Mouse (Mus musculus) limb, embryonic 14.5 days (tissue): ENCODE measurements around the gene Ifna6. TPM values are rescaled to one million over a fixed set of nuclear protein-coding genes. Genes with fewer than 3 reads are reported as not detected.
"Not testable (repeated sequence)": the region's sequence is repeated elsewhere in the genome, so short reads cannot be mapped to it uniquely, and the experiment has no call there.

Experiments used
- ATAC-seq: fragments of 200-750 bp; cut with Nextera tagmentation; 2 replicates; pipeline ENCODE4 v1.8.0; 2017; ENCODE audit warnings: low read depth, moderate number of reproducible peaks, moderate TSS enrichment; ENCODE audit not compliant: low FRiP score
- DNase-seq: peaks from one replicate; pipeline ENCODE4 v3.0.0-alpha.2; 2015; ENCODE audit warnings: low spot score
- H3K27ac ChIP-seq: fragments of 300-500 bp; sonication (generic); replicated peaks from 2 replicates; pipeline ENCODE4 v1.5.1; 2014; ENCODE audit warnings: low read depth, mild to moderate bottlenecking, low read length, moderate library complexity, mixed read lengths
- H3K27me3 ChIP-seq: fragments of 300-500 bp; sonication (generic); 2 replicates; pipeline ENCODE4 v1.6.1; 2014; ENCODE audit warnings: low read length, mixed read lengths; ENCODE audit not compliant: control insufficient read depth, insufficient read depth
- H3K36me3 ChIP-seq: fragments of 300-500 bp; sonication (generic); 2 replicates; pipeline ENCODE4 v1.6.1; 2014; ENCODE audit warnings: mild to moderate bottlenecking, low read length, moderate library complexity, mixed read lengths; ENCODE audit not compliant: control insufficient read depth, insufficient read depth
- H3K4me1 ChIP-seq: fragments of 300-500 bp; sonication (generic); 2 replicates; pipeline ENCODE4 v1.6.1; 2014; ENCODE audit warnings: antibody characterized with exemption, low read length, mixed read lengths; ENCODE audit not compliant: control insufficient read depth, insufficient read depth
- H3K4me2 ChIP-seq: fragments of 300-500 bp; sonication (generic); replicated peaks from 2 replicates; pipeline ENCODE4 v1.6.1; 2014; ENCODE audit warnings: low read depth, mild to moderate bottlenecking, low read length, moderate library complexity; ENCODE audit not compliant: severe bottlenecking
- H3K4me3 ChIP-seq: fragments of 300-500 bp; sonication (generic); replicated peaks from 2 replicates; pipeline ENCODE4 v1.5.1; 2014; ENCODE audit warnings: low read length
- H3K9ac ChIP-seq: fragments of 300-500 bp; sonication (generic); 2 replicates; pipeline ENCODE4 v1.6.1; 2014; ENCODE audit warnings: mild to moderate bottlenecking, low read depth, low read length, moderate library complexity; ENCODE audit not compliant: severe bottlenecking
- H3K9me3 ChIP-seq: fragments of 300-500 bp; sonication (generic); 2 replicates; pipeline ENCODE4 v1.6.1; 2016; ENCODE audit warnings: low read length; ENCODE audit not compliant: control insufficient read depth
- WGBS: fragments of 180-500 bp; shearing (Covaris S2); extraction: QIAGEN DNeasy Blood & Tissue Kit; methylation state at CpG from one replicate; pipeline ENCODE4 v1.1.7; 2014; 5-methylcytosine and 5-hydroxymethylcytosine counted together
- polyA plus RNA-seq, 2 experiments: library from polyadenylated mRNA; depleted of rRNA in 1 of 2; stranded (reverse) in 1 of 2; unstranded in 1 of 2; fragments of >200 nt; fragmentation: Nextera tagmentation in 1 of 2; extraction: Ambion mirVana in 1 of 2; gene quantifications; 2 replicates each; pipeline versions ENCODE4 v1.2.1 to v1.2.3; 2012 to 2014

Ifna6 gene
- not detected in 2 replicates for polyA plus RNA-seq (2012; rRNA removed)
- polyA plus RNA-seq (2014; fragmentation: Nextera tagmentation; extraction: Ambion mirVana), result not detected in 2 replicates

DNA sequence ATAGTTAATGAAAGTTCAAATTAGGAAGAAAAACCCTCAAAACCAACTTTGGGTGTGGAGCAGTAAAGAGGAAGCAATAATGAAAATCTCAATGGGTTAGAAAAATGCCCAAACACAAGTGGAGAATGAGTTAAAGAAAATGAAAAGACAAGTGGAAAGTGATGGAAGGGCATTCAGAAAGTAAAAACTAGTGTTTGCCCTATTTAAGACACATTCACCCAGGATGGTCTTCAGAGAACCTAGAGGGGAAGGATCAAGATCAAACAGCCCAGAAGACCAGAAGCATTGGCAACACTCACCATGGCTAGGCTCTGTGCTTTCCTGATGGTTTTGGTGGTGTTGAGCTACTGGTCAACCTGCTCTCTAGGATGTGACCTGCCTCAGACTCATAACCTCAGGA, at the start of gene Ifna6:
Ifna6 (plus strand) TSS at position 301 of the 400 bp plus-strand sequence.
- not testable (repeated sequence) for H3K9me3 ChIP-seq, H3K27me3 ChIP-seq, H3K4me3 ChIP-seq, H3K4me2 ChIP-seq, ATAC-seq, H3K27ac ChIP-seq, H3K9ac ChIP-seq, H3K36me3 ChIP-seq, H3K4me1 ChIP-seq, DNase-seq

DNA sequence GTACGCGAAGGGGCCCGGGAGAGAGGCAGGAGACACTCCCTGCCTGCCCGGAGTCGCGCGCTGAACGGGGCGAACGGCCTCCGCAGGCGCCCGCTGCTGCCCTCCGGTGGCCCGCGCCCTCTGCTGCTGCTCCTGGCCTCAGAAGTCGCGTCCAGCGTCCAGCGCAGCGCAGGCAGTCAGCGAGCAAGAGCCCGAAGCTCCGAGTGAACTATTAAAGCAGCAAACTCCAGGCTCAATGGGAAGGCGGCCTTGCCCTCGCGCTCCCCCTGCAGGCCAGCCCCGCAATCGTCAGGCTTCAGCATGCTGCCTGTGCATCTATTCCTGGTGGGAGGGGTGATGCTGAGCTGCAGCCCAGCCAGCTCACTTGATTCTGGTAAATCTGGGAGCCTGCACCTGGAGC, 47.7 kb upstream of the Ifna6 start, which contains the start of gene Gm13272:
Gm13272 (plus strand) TSS at position 301 of the 400 bp plus-strand sequence.
- no CpG with 5 or more reads among the region's 29 CpGs for WGBS
- not testable (repeated sequence) for H3K36me3 ChIP-seq, H3K9me3 ChIP-seq, ATAC-seq, H3K9ac ChIP-seq, DNase-seq, H3K4me2 ChIP-seq, H3K4me1 ChIP-seq, H3K27ac ChIP-seq, H3K27me3 ChIP-seq, H3K4me3 ChIP-seq

DNA sequence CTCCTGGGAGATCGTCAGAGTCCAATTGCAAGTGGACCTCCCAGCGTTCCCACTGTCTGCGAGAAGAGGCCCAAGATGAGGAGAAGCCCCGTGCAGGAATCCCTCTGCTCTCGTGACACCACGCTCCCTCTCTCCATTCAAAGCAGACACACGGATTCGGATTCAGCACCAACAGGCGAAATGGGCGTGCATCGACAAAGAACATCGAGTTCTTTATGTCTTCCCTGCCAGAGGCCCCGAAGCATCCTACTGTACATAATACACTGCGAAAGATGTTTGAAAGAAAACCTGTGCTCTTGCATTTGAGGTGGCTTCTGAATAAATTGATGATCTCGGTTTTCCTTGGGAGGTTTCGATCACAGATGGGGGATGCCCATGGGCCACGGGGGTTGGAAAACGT, 46.9 kb upstream of the Ifna6 start:
- WGBS, result 45% methylated on average over 10 of the region's 18 CpGs
- H3K9me3 ChIP-seq, H3K27ac ChIP-seq, H3K4me2 ChIP-seq, H3K27me3 ChIP-seq, H3K4me3 ChIP-seq, H3K36me3 ChIP-seq, ATAC-seq, DNase-seq, H3K9ac ChIP-seq, H3K4me1 ChIP-seq: not testable (repeated sequence)

DNA sequence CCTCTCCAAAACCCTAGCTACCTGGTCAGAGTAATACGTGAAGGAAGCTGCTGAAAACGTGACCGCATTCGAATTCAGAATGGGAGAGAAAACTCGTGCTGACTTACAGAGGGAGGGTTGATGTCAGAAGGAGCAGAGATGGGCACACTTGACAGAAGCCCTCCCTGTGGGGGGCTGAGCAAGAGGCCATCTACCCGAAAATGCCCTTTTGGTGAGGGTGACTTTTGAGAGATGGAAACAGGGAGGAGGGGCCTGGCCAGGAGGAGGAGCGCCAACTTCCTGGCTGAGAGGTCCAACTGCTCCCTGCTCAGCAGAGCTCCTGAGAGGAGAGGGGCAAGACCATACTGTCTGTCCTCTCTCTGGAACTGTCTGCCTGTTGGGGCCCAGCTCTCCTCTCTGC, 45.4 kb upstream of the Ifna6 start, which contains the start of gene Ifnz:
Ifnz (plus strand) TSS at position 301 of the 400 bp plus-strand sequence.
- H3K27ac ChIP-seq, DNase-seq, H3K27me3 ChIP-seq, H3K4me1 ChIP-seq, H3K36me3 ChIP-seq, H3K9ac ChIP-seq, H3K9me3 ChIP-seq, ATAC-seq: not testable (repeated sequence)
- peak within 1 kb of the TSS; percentile 17; the same call in 1 of the 2 replicates for H3K4me3 ChIP-seq
- 26% methylated on average over 3 of the region's 7 CpGs for whole genome bisulfite sequencing
- H3K4me2 ChIP-seq, result peak within 1 kb of the TSS; percentile 29

DNA sequence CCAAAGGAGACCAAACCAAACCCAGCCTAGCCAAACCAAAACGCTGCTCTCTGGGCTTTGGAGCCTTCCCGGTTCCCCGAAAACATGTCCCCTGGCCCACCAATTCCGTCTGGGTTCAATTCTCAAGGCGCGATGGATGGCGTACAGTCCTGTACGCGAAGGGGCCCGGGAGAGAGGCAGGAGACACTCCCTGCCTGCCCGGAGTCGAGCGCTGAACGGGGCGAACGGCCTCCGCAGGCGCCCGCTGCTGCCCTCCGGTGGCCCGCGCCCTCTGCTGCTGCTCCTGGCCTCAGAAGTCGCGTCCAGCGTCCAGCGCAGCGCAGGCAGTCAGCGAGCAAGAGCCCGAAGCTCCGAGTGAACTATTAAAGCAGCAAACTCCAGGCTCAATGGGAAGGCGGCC, 44.9 kb upstream of the Ifna6 start:
- Histone ChIP-seq H3K4me3 (peak overlapping the region; percentile 17; the same call in 1 of the 2 replicates), H3K4me2 (peak overlapping the region; percentile 29)
- not testable (repeated sequence) for H3K27me3 ChIP-seq, H3K9me3 ChIP-seq, H3K36me3 ChIP-seq, ATAC-seq, DNase-seq, H3K9ac ChIP-seq, H3K27ac ChIP-seq, H3K4me1 ChIP-seq
- 0% methylated on average over 10 of the region's 31 CpGs for WGBS

DNA sequence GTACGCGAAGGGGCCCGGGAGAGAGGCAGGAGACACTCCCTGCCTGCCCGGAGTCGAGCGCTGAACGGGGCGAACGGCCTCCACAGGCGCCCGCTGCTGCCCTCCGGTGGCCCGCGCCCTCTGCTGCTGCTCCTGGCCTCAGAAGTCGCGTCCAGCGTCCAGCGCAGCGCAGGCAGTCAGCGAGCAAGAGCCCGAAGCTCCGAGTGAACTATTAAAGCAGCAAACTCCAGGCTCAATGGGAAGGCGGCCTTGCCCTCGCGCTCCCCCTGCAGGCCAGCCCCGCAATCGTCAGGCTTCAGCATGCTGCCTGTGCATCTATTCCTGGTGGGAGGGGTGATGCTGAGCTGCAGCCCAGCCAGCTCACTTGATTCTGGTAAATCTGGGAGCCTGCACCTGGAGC, 41.8 kb upstream of the Ifna6 start, which contains the start of gene Gm13276:
Gm13276 (plus strand) TSS at position 301 of the 400 bp plus-strand sequence.
- H3K9ac ChIP-seq, H3K9me3 ChIP-seq, H3K4me3 ChIP-seq, H3K27me3 ChIP-seq, H3K36me3 ChIP-seq, H3K27ac ChIP-seq, DNase-seq, H3K4me2 ChIP-seq, H3K4me1 ChIP-seq, ATAC-seq: not testable (repeated sequence)
- no CpG with 5 or more reads among the region's 27 CpGs for WGBS

DNA sequence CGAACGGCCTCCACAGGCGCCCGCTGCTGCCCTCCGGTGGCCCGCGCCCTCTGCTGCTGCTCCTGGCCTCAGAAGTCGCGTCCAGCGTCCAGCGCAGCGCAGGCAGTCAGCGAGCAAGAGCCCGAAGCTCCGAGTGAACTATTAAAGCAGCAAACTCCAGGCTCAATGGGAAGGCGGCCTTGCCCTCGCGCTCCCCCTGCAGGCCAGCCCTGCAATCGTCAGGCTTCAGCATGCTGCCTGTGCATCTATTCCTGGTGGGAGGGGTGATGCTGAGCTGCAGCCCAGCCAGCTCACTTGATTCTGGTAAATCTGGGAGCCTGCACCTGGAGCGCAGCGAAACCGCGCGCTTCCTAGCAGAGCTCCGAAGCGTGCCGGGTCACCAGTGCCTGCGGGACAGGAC, 38.8 kb upstream of the Ifna6 start, which contains the start of gene Gm13277:
Gm13277 (plus strand) TSS at position 231 of the 400 bp plus-strand sequence.
- H3K4me3 ChIP-seq, H3K36me3 ChIP-seq, DNase-seq, H3K9ac ChIP-seq, H3K4me1 ChIP-seq, H3K4me2 ChIP-seq, H3K27me3 ChIP-seq, H3K9me3 ChIP-seq, H3K27ac ChIP-seq, ATAC-seq: not testable (repeated sequence)
- no CpG with 5 or more reads among the region's 28 CpGs for WGBS

DNA sequence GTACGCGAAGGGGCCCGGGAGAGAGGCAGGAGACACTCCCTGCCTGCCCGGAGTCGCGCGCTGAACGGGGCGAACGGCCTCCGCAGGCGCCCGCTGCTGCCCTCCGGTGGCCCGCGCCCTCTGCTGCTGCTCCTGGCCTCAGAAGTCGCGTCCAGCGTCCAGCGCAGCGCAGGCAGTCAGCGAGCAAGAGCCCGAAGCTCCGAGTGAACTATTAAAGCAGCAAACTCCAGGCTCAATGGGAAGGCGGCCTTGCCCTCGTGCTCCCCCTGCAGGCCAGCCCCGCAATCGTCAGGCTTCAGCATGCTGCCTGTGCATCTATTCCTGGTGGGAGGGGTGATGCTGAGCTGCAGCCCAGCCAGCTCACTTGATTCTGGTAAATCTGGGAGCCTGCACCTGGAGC, 36.0 kb upstream of the Ifna6 start, which contains the start of gene Gm13278:
Gm13278 (plus strand) TSS at position 301 of the 400 bp plus-strand sequence.
- not testable (repeated sequence) for H3K27me3 ChIP-seq, H3K36me3 ChIP-seq, H3K4me2 ChIP-seq, DNase-seq, H3K4me1 ChIP-seq, H3K4me3 ChIP-seq, H3K27ac ChIP-seq, H3K9me3 ChIP-seq, ATAC-seq, H3K9ac ChIP-seq
- WGBS, result no CpG with 5 or more reads among the region's 28 CpGs
